Mouse (Mus musculus) G1E (cell line): ENCODE results near the gene Krtap4-2.

Source experiments
- CTCF ChIP-seq: IDR thresholded peaks from 2 replicates; pipeline ENCODE4 v1.5.1; 2012; ENCODE audit warnings: low read depth, low read length, inconsistent platforms, mixed read lengths
- GATA1 ChIP-seq: IDR thresholded peaks from 2 replicates; pipeline ENCODE4 v1.6.1; 2012; ENCODE audit warnings: borderline replicate concordance, low read length, inconsistent platforms, mixed read lengths

DNA sequence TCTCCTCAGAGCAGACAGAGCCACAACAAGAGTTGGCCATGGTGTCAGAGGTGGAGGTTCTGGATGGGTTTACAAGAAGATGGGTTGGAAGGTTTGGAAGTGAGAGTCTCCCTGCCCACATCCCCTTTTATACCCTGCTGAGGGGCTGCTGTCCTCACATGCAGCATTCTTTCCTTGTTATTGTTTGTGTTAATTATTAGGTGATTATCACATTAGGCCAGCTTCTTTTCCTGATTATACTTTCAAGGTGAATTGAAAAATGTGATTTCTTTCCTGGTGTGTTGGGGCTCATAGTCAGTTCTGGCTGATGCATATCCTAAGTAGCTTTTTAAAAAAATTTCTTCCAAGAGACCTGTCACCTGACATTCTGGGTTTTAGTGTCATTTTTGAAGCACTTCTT, 31.0 kb upstream of the Krtap4-2 start, which contains the start of gene Krtap4-6:
- TF ChIP-seq GATA1 (no peak), CTCF (no peak)
